Mouse (Mus musculus): ENCODE measurements around the gene Efnb2. TPM values are rescaled to one million over a fixed set of nuclear protein-coding genes. Genes with fewer than 3 reads are reported as not detected.

The Efnb2 gene
- polyA plus RNA-seq, 1 experiment, result 3.3 TPM

GRCm38 (mm10) chr8:8609141-8609540, 51.9 kb downstream of the Efnb2 start:
- no peak overlapping the region for H3K27ac ChIP-seq (replicated peaks; ENCODE audit: low read depth, low read length)
- H3K4me3 ChIP-seq (ENCODE audit: insufficient read depth, low read depth, low read length), result no peak overlapping the region
- H3K4me1 ChIP-seq (ENCODE audit: control insufficient read depth, insufficient read depth, insufficient read length, low read length), result peaks cover under 1% of the 10 kb centered on the region; the same call in 1 of the 2 replicates

GRCm38 (mm10) chr8:8605621-8606020, 55.4 kb downstream of the Efnb2 start:
- peaks cover 9% of the 10 kb centered on the region for H3K4me1 ChIP-seq (ENCODE audit: control insufficient read depth, insufficient read depth, insufficient read length, low read length)
- H3K4me3 ChIP-seq (ENCODE audit: insufficient read depth, low read depth, low read length), result no peak overlapping the region
- no peak overlapping the region for H3K27ac ChIP-seq (replicated peaks; ENCODE audit: low read depth, low read length)

- H3K27ac ChIP-seq (replicated peaks; ENCODE audit: low read depth, low read length), result no peak overlapping the region
- H3K4me1 ChIP-seq (ENCODE audit: control insufficient read depth, insufficient read depth, insufficient read length, low read length), result peaks cover 9% of the 10 kb centered on the region
- H3K4me3 ChIP-seq (ENCODE audit: insufficient read depth, low read depth, low read length), result no peak overlapping the region
These were observed 57.2 kb downstream of the Efnb2 start for GRCm38 (mm10) chr8:8603875-8604274.

- H3K4me3 ChIP-seq (ENCODE audit: insufficient read depth, low read depth, low read length), result no peak overlapping the region
- peaks cover 9% of the 10 kb centered on the region for H3K4me1 ChIP-seq (ENCODE audit: control insufficient read depth, insufficient read depth, insufficient read length, low read length)
- H3K27ac ChIP-seq (replicated peaks; ENCODE audit: low read depth, low read length), result no peak overlapping the region; the same call in 1 of the 2 replicates
These were observed 58.2 kb downstream of the Efnb2 start for GRCm38 (mm10) chr8:8602616-8603461.

- Histone ChIP-seq H3K27ac (replicated peaks; ENCODE audit: low read depth, low read length) (no peak overlapping the region), H3K4me1 (ENCODE audit: control insufficient read depth, insufficient read depth, insufficient read length, low read length) (peaks cover 9% of the 10 kb centered on the region), H3K4me3 (ENCODE audit: insufficient read depth, low read depth, low read length) (no peak overlapping the region)
These were observed 61.1 kb downstream of the Efnb2 start for GRCm38 (mm10) chr8:8599931-8600330.

GRCm38 (mm10) chr8:8597434-8597833, 63.6 kb downstream of the Efnb2 start:
- Histone ChIP-seq H3K4me1 (ENCODE audit: control insufficient read depth, insufficient read depth, insufficient read length, low read length) (no peaks in the 10 kb centered on the region), H3K27ac (replicated peaks; ENCODE audit: low read depth, low read length) (no peak overlapping the region), H3K4me3 (ENCODE audit: insufficient read depth, low read depth, low read length) (no peak overlapping the region)

- Histone ChIP-seq H3K27ac (replicated peaks; ENCODE audit: low read depth, low read length) (no peak overlapping the region), H3K4me3 (ENCODE audit: insufficient read depth, low read depth, low read length) (no peak overlapping the region), H3K4me1 (ENCODE audit: control insufficient read depth, insufficient read depth, insufficient read length, low read length) (no peaks in the 10 kb centered on the region)
These were observed 65.0 kb downstream of the Efnb2 start for GRCm38 (mm10) chr8:8595831-8596611.

- no peak overlapping the region for H3K27ac ChIP-seq (replicated peaks; ENCODE audit: low read depth, low read length)
- no peak overlapping the region for H3K4me3 ChIP-seq (ENCODE audit: insufficient read depth, low read depth, low read length)
- no peaks in the 10 kb centered on the region for H3K4me1 ChIP-seq (ENCODE audit: control insufficient read depth, insufficient read depth, insufficient read length, low read length)
These were observed 67.2 kb downstream of the Efnb2 start for GRCm38 (mm10) chr8:8593812-8594211.

GRCm38 (mm10) chr8:8593371-8593770, 67.7 kb downstream of the Efnb2 start:
- H3K4me3 ChIP-seq (ENCODE audit: insufficient read depth, low read depth, low read length), result no peak overlapping the region
- H3K4me1 ChIP-seq (ENCODE audit: control insufficient read depth, insufficient read depth, insufficient read length, low read length), result no peaks in the 10 kb centered on the region
- H3K27ac ChIP-seq (replicated peaks; ENCODE audit: low read depth, low read length), result no peak overlapping the region

- Histone ChIP-seq H3K4me3 (ENCODE audit: insufficient read depth, low read depth, low read length) (no peak overlapping the region), H3K4me1 (ENCODE audit: control insufficient read depth, insufficient read depth, insufficient read length, low read length) (no peaks in the 10 kb centered on the region)
These were observed 68.7 kb downstream of the Efnb2 start for GRCm38 (mm10) chr8:8592331-8592730.

GRCm38 (mm10) chr8:8583981-8584377, 77.1 kb downstream of the Efnb2 start:
- no peaks in the 10 kb centered on the region for H3K4me1 ChIP-seq (ENCODE audit: control insufficient read depth, insufficient read depth, insufficient read length, low read length)
- no peak overlapping the region for H3K27ac ChIP-seq (replicated peaks; ENCODE audit: low read depth, low read length)
- no peak overlapping the region for H3K4me3 ChIP-seq (ENCODE audit: insufficient read depth, low read depth, low read length)

More at GRCm38 (mm10) chr8:8592331-8592730, 68.7 kb downstream of the Efnb2 start:
- no peak overlapping the region for H3K27ac ChIP-seq (replicated peaks; ENCODE audit: low read depth, low read length)

- H3K27ac ChIP-seq (replicated peaks; ENCODE audit: low read depth, low read length), result no peak overlapping the region
- H3K4me3 ChIP-seq (ENCODE audit: insufficient read depth, low read depth, low read length), result no peak overlapping the region
- no peaks in the 10 kb centered on the region for H3K4me1 ChIP-seq (ENCODE audit: control insufficient read depth, insufficient read depth, insufficient read length, low read length)
These were observed 77.6 kb downstream of the Efnb2 start for GRCm38 (mm10) chr8:8583290-8583980.

- H3K4me3 ChIP-seq (ENCODE audit: insufficient read depth, low read depth, low read length), result no peak overlapping the region
- no peaks in the 10 kb centered on the region for H3K4me1 ChIP-seq (ENCODE audit: control insufficient read depth, insufficient read depth, insufficient read length, low read length)
- H3K27ac ChIP-seq (replicated peaks; ENCODE audit: low read depth, low read length), result no peak overlapping the region
These were observed 83.2 kb downstream of the Efnb2 start for GRCm38 (mm10) chr8:8577770-8578303.

GRCm38 (mm10) chr8:8576833-8577232, 84.2 kb downstream of the Efnb2 start:
- Histone ChIP-seq H3K4me3 (ENCODE audit: insufficient read depth, low read depth, low read length) (no peak overlapping the region), H3K27ac (replicated peaks; ENCODE audit: low read depth, low read length) (no peak overlapping the region), H3K4me1 (ENCODE audit: control insufficient read depth, insufficient read depth, insufficient read length, low read length) (no peaks in the 10 kb centered on the region)

GRCm38 (mm10) chr8:8576286-8576685, 84.8 kb downstream of the Efnb2 start:
- no peak overlapping the region for H3K27ac ChIP-seq (replicated peaks; ENCODE audit: low read depth, low read length)
- no peak overlapping the region for H3K4me3 ChIP-seq (ENCODE audit: insufficient read depth, low read depth, low read length)
- no peaks in the 10 kb centered on the region for H3K4me1 ChIP-seq (ENCODE audit: control insufficient read depth, insufficient read depth, insufficient read length, low read length)

Measured in brown adipose tissue, adult 24 weeks (tissue).